Mouse (Mus musculus) MEL (cell line): ENCODE measurements around the gene Fbxl8. TPM values are rescaled to one million over a fixed set of nuclear protein-coding genes. Genes with fewer than 3 reads are reported as not detected.

Experiments used
- DNase-seq: peaks from one replicate; pipeline ENCODE4 v3.0.0; 2011; ENCODE audit warnings: low read depth, low spot score
- H3K27ac ChIP-seq: 2 replicates; pipeline ENCODE4 v1.5.1; 2012; ENCODE audit warnings: low read depth, mild to moderate bottlenecking, control low read depth, low read length, moderate library complexity; ENCODE audit not compliant: control insufficient read depth
- H3K27me3 ChIP-seq, 2 experiments: fragments of 150-350 bp in 1 of 2; sonication (generic) in 1 of 2; 2 replicates each; pipeline ENCODE4 v1.6.1; 2012; ENCODE audit warnings: low read length in 2 of 2, mild to moderate bottlenecking in 2 of 2, improper control_type of control experiment in 1 of 2, moderate library complexity in 1 of 2; ENCODE audit not compliant: insufficient read depth in 2 of 2, control insufficient read depth in 1 of 2
- H3K36me3 ChIP-seq, 2 experiments: 2 replicates each; pipeline ENCODE4 v1.6.1; 2012 to 2014; ENCODE audit warnings: low read length in 2 of 2, improper control_type of control experiment in 1 of 2, inconsistent platforms in 1 of 2, mild to moderate bottlenecking in 1 of 2; ENCODE audit not compliant: insufficient read depth in 2 of 2, control insufficient read depth in 1 of 2
- H3K4me1 ChIP-seq, 2 experiments: fragments of 150-350 bp in 1 of 2; sonication (generic) in 1 of 2; 2 replicates each; pipeline ENCODE4 v1.6.1; 2012; ENCODE audit warnings: low read length in 2 of 2, improper control_type of control experiment in 1 of 2, mild to moderate bottlenecking in 1 of 2; ENCODE audit not compliant: insufficient read depth in 2 of 2, control insufficient read depth in 1 of 2
- H3K4me3 ChIP-seq, 2 experiments: fragments of 150-350 bp in 1 of 2; sonication (generic) in 1 of 2; 2 replicates each; pipeline ENCODE4 v1.5.1; 2012; ENCODE audit warnings: low read depth in 2 of 2, low read length in 2 of 2, mild to moderate bottlenecking in 2 of 2, moderate library complexity in 2 of 2, control low read depth in 1 of 2, improper control_type of control experiment in 1 of 2; ENCODE audit not compliant: control insufficient read depth in 1 of 2, insufficient read depth in 1 of 2
- H3K79me2 ChIP-seq: 2 replicates; pipeline ENCODE4 v1.6.1; 2012; ENCODE audit warnings: mild to moderate bottlenecking, low read length, moderate library complexity; ENCODE audit not compliant: control insufficient read depth, poor library complexity, insufficient read depth
- H3K9ac ChIP-seq: 2 replicates; pipeline ENCODE4 v1.6.1; 2012; ENCODE audit warnings: low read depth, mild to moderate bottlenecking, control low read depth, low read length, moderate library complexity; ENCODE audit not compliant: control insufficient read depth, poor library complexity, severe bottlenecking
- H3K9me3 ChIP-seq: fragments of 150-350 bp; sonication (generic); replicated peaks from 2 replicates; pipeline ENCODE4 v1.6.1; 2012; ENCODE audit warnings: mild to moderate bottlenecking, low read length, improper control_type of control experiment, moderate library complexity; ENCODE audit not compliant: insufficient read depth
- CHD2 ChIP-seq: IDR thresholded peaks from 2 replicates; pipeline ENCODE4 v1.6.1; 2011; ENCODE audit warnings: low read length, improper control_type of control experiment
- CTCF ChIP-seq, 3 experiments: IDR thresholded peaks in 2 of 3; conservative IDR thresholded peaks in 1 of 3; 2 replicates each; pipeline ENCODE4 v1.5.1; 2011 to 2012; ENCODE audit warnings: low read length in 3 of 3, low read depth in 2 of 3, mild to moderate bottlenecking in 2 of 3, improper control_type of control experiment in 1 of 3, inconsistent platforms in 1 of 3, mixed read lengths in 1 of 3, moderate library complexity in 1 of 3; ENCODE audit not compliant: control insufficient read depth in 1 of 3, insufficient read depth in 1 of 3, poor library complexity in 1 of 3, severe bottlenecking in 1 of 3
- GATA1 ChIP-seq: IDR thresholded peaks from 2 replicates; pipeline ENCODE4 v1.6.1; 2011; ENCODE audit warnings: low read depth, low read length, improper control_type of control experiment
- HCFC1 ChIP-seq: IDR thresholded peaks from 2 replicates; pipeline ENCODE4 v1.6.1; 2012; ENCODE audit warnings: low read depth, mild to moderate bottlenecking, inconsistent platforms, low read length, improper control_type of control experiment, moderate library complexity
- KAT2A ChIP-seq: conservative IDR thresholded peaks from 2 replicates; pipeline ENCODE4 v1.6.1; 2012; ENCODE audit warnings: low read depth, low read length, improper control_type of control experiment, inconsistent platforms
- MAFK ChIP-seq: IDR thresholded peaks from 2 replicates; pipeline ENCODE4 v1.6.1; 2011; ENCODE audit warnings: low read depth, mild to moderate bottlenecking, low read length, improper control_type of control experiment, borderline replicate concordance
- MAX ChIP-seq: IDR thresholded peaks from 2 replicates; pipeline ENCODE4 v1.6.1; 2011; ENCODE audit warnings: low read length, improper control_type of control experiment
- MYB ChIP-seq: IDR thresholded peaks from 2 replicates; pipeline ENCODE4 v1.6.1; 2011; ENCODE audit warnings: mild to moderate bottlenecking, low read depth, low read length, improper control_type of control experiment
- POLR2AphosphoS5 ChIP-seq: IDR thresholded peaks from 2 replicates; pipeline ENCODE4 v1.6.1; 2012; ENCODE audit warnings: low read depth, borderline replicate concordance, mild to moderate bottlenecking, inconsistent platforms, low read length, moderate library complexity, mixed read lengths
- RAD21 ChIP-seq: IDR thresholded peaks from 2 replicates; pipeline ENCODE4 v1.6.1; 2011; ENCODE audit warnings: mild to moderate bottlenecking, low read depth, low read length, improper control_type of control experiment
- SMC3 ChIP-seq: IDR thresholded peaks from 2 replicates; pipeline ENCODE4 v1.6.1; 2011; ENCODE audit warnings: low read depth, low read length, improper control_type of control experiment
- UBTF ChIP-seq: IDR thresholded peaks from 2 replicates; pipeline ENCODE4 v1.6.1; 2012; ENCODE audit warnings: low read depth, mild to moderate bottlenecking, inconsistent platforms, low read length, improper control_type of control experiment, moderate library complexity, borderline replicate concordance; ENCODE audit not compliant: insufficient read depth
- ZC3H11A ChIP-seq: IDR thresholded peaks from 2 replicates; pipeline ENCODE4 v1.6.1; 2012; ENCODE audit warnings: low read depth, mild to moderate bottlenecking, inconsistent platforms, low read length, improper control_type of control experiment
- ZKSCAN1 ChIP-seq: IDR thresholded peaks from 2 replicates; pipeline ENCODE4 v1.6.1; 2012; ENCODE audit warnings: low read depth, mild to moderate bottlenecking, inconsistent platforms, low read length, improper control_type of control experiment, moderate library complexity
- ZMIZ1 ChIP-seq: IDR thresholded peaks from 2 replicates; pipeline ENCODE4 v1.6.1; 2012; ENCODE audit warnings: low read depth, mild to moderate bottlenecking, inconsistent platforms, low read length, improper control_type of control experiment, moderate library complexity
- polyA plus RNA-seq, 2 experiments: library from polyadenylated mRNA; stranded (reverse) in 1 of 2; unstranded in 1 of 2; fragments of >175 nt in 1 of 2; fragments of >200 nt in 1 of 2; gene quantifications; 2 replicates each; pipeline versions ENCODE4 v1.2.1 to v1.2.4; 2012; ENCODE audit warnings: low replicate concordance in 2 of 2, low read depth in 1 of 2; ENCODE audit not compliant: insufficient read length in 2 of 2, insufficient read depth in 1 of 2, missing spikeins in 1 of 2
- total RNA-seq: library from RNA; depleted of rRNA; stranded (reverse); fragments of 300-350 nt; gene quantifications from 2 replicates; pipeline ENCODE4 v1.2.3, GENCODE M21; 2012

Gene Fbxl8
- total and polyA plus RNA-seq, 3 experiments: 4.1 to 7.2 TPM; not detected in 1

DNA sequence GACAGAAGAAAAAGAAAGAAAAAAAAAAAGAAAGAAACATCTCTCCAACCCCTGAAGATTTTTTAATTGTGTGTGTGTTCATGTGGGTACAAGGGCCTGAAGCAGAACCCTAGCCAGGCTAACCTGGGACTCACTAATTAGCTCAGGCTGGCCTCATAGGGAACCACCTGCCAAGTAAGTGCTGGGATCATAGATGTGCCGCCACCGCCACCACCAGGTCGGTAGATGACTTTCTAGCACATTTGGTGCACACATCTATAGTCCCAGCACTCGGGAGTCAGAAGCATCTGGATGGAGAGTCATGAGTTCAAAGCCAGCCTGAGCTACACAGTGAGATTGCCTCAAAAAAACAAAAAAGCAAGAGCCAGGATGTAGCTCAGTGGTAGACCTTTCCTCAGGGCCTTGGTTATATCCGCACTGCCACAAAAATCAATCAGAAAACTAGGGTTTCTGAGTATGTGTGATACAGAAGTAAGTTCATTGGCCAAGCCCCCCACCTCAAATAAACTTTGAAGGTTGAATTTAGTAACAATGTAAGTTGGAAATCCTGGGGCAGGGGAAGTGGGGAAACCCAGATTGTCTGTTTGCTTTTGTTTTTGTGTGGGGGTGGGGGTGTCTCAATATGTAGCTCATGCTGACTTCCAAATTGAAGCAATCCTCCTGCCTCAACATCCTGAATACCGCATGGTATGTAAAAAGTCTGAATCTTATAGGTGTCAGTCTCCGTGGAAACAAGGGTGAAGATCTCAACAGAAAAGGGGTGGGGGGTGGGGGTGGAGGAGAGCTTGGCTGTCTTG, 6.9 kb upstream of the Fbxl8 start:
- peaks cover 2 to 30% of the 10 kb centered on the region in 2 experiments; a peak in 3 of 4 replicates for H3K4me1 ChIP-seq
- TF ChIP-seq SMC3: no peak
- 0 out of 6 replicates have a peak, but pooled peaks of 1 of the 3 experiments have one; percentile 7 for TF ChIP-seq CTCF (IDR thresholded peaks at IDR 0.05 in 2 of 3, conservative IDR thresholded peaks at IDR 0.05 in 1 of 3; ENCODE audit: control insufficient read depth in 1 of 3, insufficient read depth in 1 of 3, low read depth in 2 of 3, low read length in 3 of 3, poor library complexity in 1 of 3, severe bottlenecking in 1 of 3)
- peak; percentile 3; the same call in 1 of the 2 replicates for TF ChIP-seq RAD21
- no peak overlapping the region for H3K9ac ChIP-seq
- DNase-seq: no peak
- no peak overlapping the region for H3K27ac ChIP-seq
- H3K27me3 ChIP-seq: no peaks in the 10 kb centered on the region
- no peak overlapping the region for H3K4me3 ChIP-seq
- H3K9me3 ChIP-seq: no peaks in the 10 kb centered on the region
- H3K36me3 ChIP-seq: peaks cover 0 to 26% of the 10 kb centered on the region in 2 experiments; a peak in 2 of 4 replicates
- no peaks in the 10 kb centered on the region; the same call in 1 of the 2 replicates for H3K79me2 ChIP-seq

GRCm38 (mm10) chr8:105258911-105259720, 5.3 kb upstream of the Fbxl8 start:
- peaks cover 0 to 18% of the 10 kb centered on the region in 2 experiments; a peak in 2 of 4 replicates for H3K36me3 ChIP-seq
- peaks cover 9% of the 10 kb centered on the region for H3K79me2 ChIP-seq
- no peaks in the 10 kb centered on the region for H3K9me3 ChIP-seq
- no peak overlapping the region for H3K9ac ChIP-seq
- no peak overlapping the region for H3K27ac ChIP-seq
- H3K4me1 ChIP-seq: peaks cover 0 to 23% of the 10 kb centered on the region in 2 experiments; a peak in 2 of 4 replicates
- H3K4me3 ChIP-seq: no peak overlapping the region
- TF ChIP-seq GATA1 (no peak), KAT2A (no peak), ZMIZ1 (no peak), CHD2 (no peak), RAD21 (no peak), MAX (no peak), ZC3H11A (no peak), ZKSCAN1 (no peak), MYB (no peak), UBTF (no peak), HCFC1 (no peak), MAFK (no peak), POLR2AphosphoS5 (no peak)
- H3K27me3 ChIP-seq: no peaks in the 10 kb centered on the region
- no peak for DNase-seq
